In genomic region chr2:173173008-173173407, GRCm38 (mm10) we compare ENCODE assay signal across 7 mouse cellular contexts. TPM values are rescaled to one million over a fixed set of nuclear protein-coding genes. Genes with fewer than 3 reads are reported as not detected.
DNase-seq lines count a peak whose midpoint lies in the region; ATAC-seq lines count a peak whose summit lies in the region.

No protein-coding gene starts in this region.

- H3K4me2 ChIP-seq in neural tube, embryonic 11.5 days (ENCODE audit: low read depth) = peak overlapping the region; percentile 50
- H3K4me2 ChIP-seq in hindbrain, embryonic 13.5 days = peak overlapping the region; percentile 57
- 0 out of 2 replicates have a peak overlapping the region, but pooled peaks have one; percentile 49 for H3K4me2 ChIP-seq in liver, embryonic 15.5 days
- peak overlapping the region; percentile 54 for H3K4me2 ChIP-seq in stomach, embryonic 15.5 days

- H3K27me3 ChIP-seq in neural tube, embryonic 11.5 days (ENCODE audit: control insufficient read depth, insufficient read depth, low read length) = no peaks in the 10 kb centered on the region
- peaks cover 47% of the 10 kb centered on the region for H3K27me3 ChIP-seq in forebrain, embryonic 10.5 days (ENCODE audit: poor library complexity, severe bottlenecking)
- H3K27me3 ChIP-seq in hindbrain, embryonic 13.5 days = no peaks in the 10 kb centered on the region
- peaks cover 38% of the 10 kb centered on the region for H3K27me3 ChIP-seq in liver, embryonic 15.5 days
- 0 out of 2 replicates have a peak, but pooled peaks cover 3% of the 10 kb centered on the region for H3K27me3 ChIP-seq in stomach, embryonic 15.5 days (replicated peaks)

- no peaks in the 10 kb centered on the region for H3K36me3 ChIP-seq in neural tube, embryonic 11.5 days (ENCODE audit: control insufficient read depth, insufficient read depth, low read length)
- H3K36me3 ChIP-seq in forebrain, embryonic 10.5 days (replicated peaks) = no peaks in the 10 kb centered on the region
- no peaks in the 10 kb centered on the region for H3K36me3 ChIP-seq in hindbrain, embryonic 13.5 days
- H3K36me3 ChIP-seq in liver, embryonic 15.5 days (replicated peaks) = no peaks in the 10 kb centered on the region
- H3K36me3 ChIP-seq in stomach, embryonic 15.5 days = no peaks in the 10 kb centered on the region

- no peak overlapping the region for H3K9ac ChIP-seq in neural tube, embryonic 11.5 days (ENCODE audit: low read length)
- no peak overlapping the region for H3K9ac ChIP-seq in hindbrain, embryonic 13.5 days
- H3K9ac ChIP-seq in liver, embryonic 15.5 days = no peak overlapping the region
- no peak overlapping the region for H3K9ac ChIP-seq in stomach, embryonic 15.5 days

- 25% methylated on average over 2 of the region's 2 CpGs for WGBS in neural tube, embryonic 11.5 days
- 21% methylated on average over 2 of the region's 2 CpGs for WGBS in forebrain, embryonic 10.5 days
- WGBS in hindbrain, embryonic 13.5 days = 5% methylated on average over 2 of the region's 2 CpGs
- 17% methylated on average over 2 of the region's 2 CpGs for WGBS in liver, embryonic 15.5 days (ENCODE audit: insufficient replicate concordance)
- 35% methylated on average over 2 of the region's 2 CpGs for WGBS in stomach, embryonic 15.5 days

- peak overlapping the region; percentile 92 for H3K27ac ChIP-seq in neural tube, embryonic 11.5 days (ENCODE audit: low read depth, low read length)
- H3K27ac ChIP-seq in forebrain, embryonic 10.5 days = peak overlapping the region; percentile 89
- H3K27ac ChIP-seq in hindbrain, embryonic 13.5 days = peak overlapping the region; percentile 93
- no peak overlapping the region; the same call in 1 of the 2 replicates for H3K27ac ChIP-seq in liver, embryonic 15.5 days (replicated peaks)
- peak overlapping the region; percentile 96 for H3K27ac ChIP-seq in stomach, embryonic 15.5 days

- DNase-seq in neural tube, embryonic 11.5 days (ENCODE audit: low spot score) = peak; percentile 80
- DNase-seq in neural tube, embryonic 10.5 days (ENCODE audit: extremely low spot score, low spot score) = no peak
- DNase-seq in forebrain, embryonic 10.5 days (ENCODE audit: extremely low spot score, low spot score) = peak; percentile 56
- DNase-seq in yolk sac, embryonic 10.5 days (ENCODE audit: low spot score) = no peak

- ATAC-seq in neural tube, embryonic 11.5 days (ENCODE audit: insufficient read depth, low FRiP score, low TSS enrichment) = peak; percentile 71
- peak; percentile 46 for ATAC-seq in hindbrain, embryonic 13.5 days (ENCODE audit: low FRiP score)
- no peak for ATAC-seq in liver, embryonic 15.5 days (ENCODE audit: insufficient read depth)
- no peak for ATAC-seq in stomach, embryonic 15.5 days (ENCODE audit: insufficient read depth, low FRiP score, low read depth)

- H3K9me3 ChIP-seq in neural tube, embryonic 11.5 days (ENCODE audit: control insufficient read depth, low read length) = no peaks in the 10 kb centered on the region
- H3K9me3 ChIP-seq in forebrain, embryonic 10.5 days = peaks cover 7% of the 10 kb centered on the region; the same call in 1 of the 2 replicates
- H3K9me3 ChIP-seq in hindbrain, embryonic 13.5 days = no peaks in the 10 kb centered on the region
- H3K9me3 ChIP-seq in liver, embryonic 15.5 days (replicated peaks) = no peaks in the 10 kb centered on the region
- H3K9me3 ChIP-seq in stomach, embryonic 15.5 days = no peaks in the 10 kb centered on the region

- peaks cover 40% of the 10 kb centered on the region for H3K4me1 ChIP-seq in neural tube, embryonic 11.5 days (ENCODE audit: control insufficient read depth, insufficient read depth, low read length)
- H3K4me1 ChIP-seq in forebrain, embryonic 10.5 days = peaks cover 39% of the 10 kb centered on the region
- H3K4me1 ChIP-seq in hindbrain, embryonic 13.5 days (replicated peaks) = peaks cover 65% of the 10 kb centered on the region
- H3K4me1 ChIP-seq in liver, embryonic 15.5 days (replicated peaks) = peaks cover 38% of the 10 kb centered on the region
- H3K4me1 ChIP-seq in stomach, embryonic 15.5 days = peaks cover 36% of the 10 kb centered on the region

- no peak overlapping the region for H3K4me3 ChIP-seq in neural tube, embryonic 11.5 days (ENCODE audit: low read depth, low read length)
- H3K4me3 ChIP-seq in forebrain, embryonic 10.5 days = peak overlapping the region; percentile 48
- no peak overlapping the region for H3K4me3 ChIP-seq in hindbrain, embryonic 13.5 days
- H3K4me3 ChIP-seq in liver, embryonic 15.5 days (replicated peaks) = no peak overlapping the region
- no peak overlapping the region for H3K4me3 ChIP-seq in stomach, embryonic 15.5 days (replicated peaks)

RNA-seq across cellular contexts. Expression of gene Pck1, which starts 20.2 kb away (rescaled TPM):
- not detected in 2 replicates for polyA plus RNA-seq in neural tube, embryonic 11.5 days (2014; fragmentation: Nextera tagmentation; extraction: Ambion mirVana)
- polyA plus RNA-seq in forebrain, embryonic 10.5 days (2016; fragmentation: Nextera tagmentation; extraction: Ambion mirVana) = not detected in 2 replicates
- not detected in 2 replicates for polyA plus RNA-seq in hindbrain, embryonic 13.5 days (2015; fragmentation: Nextera tagmentation; extraction: Ambion mirVana)
- 0.54 and 0.66 TPM in 2 replicates for polyA plus RNA-seq in liver, embryonic 15.5 days (2015; fragmentation: Nextera tagmentation; extraction: Ambion mirVana)
- 1.2 and 1.5 TPM in 2 replicates for polyA plus RNA-seq in stomach, embryonic 15.5 days (2015; fragmentation: Nextera tagmentation; extraction: Ambion mirVana)

RNA-seq across cellular contexts. Expression of gene Zbp1, which starts 45.7 kb away (rescaled TPM):
- polyA plus RNA-seq in neural tube, embryonic 11.5 days (2014; fragmentation: Nextera tagmentation; extraction: Ambion mirVana) = not detected in 2 replicates
- not detected in 2 replicates for polyA plus RNA-seq in forebrain, embryonic 10.5 days (2016; fragmentation: Nextera tagmentation; extraction: Ambion mirVana)
- 0.16 and 0.29 TPM in 2 replicates for polyA plus RNA-seq in hindbrain, embryonic 13.5 days (2015; fragmentation: Nextera tagmentation; extraction: Ambion mirVana)
- polyA plus RNA-seq in liver, embryonic 15.5 days (2015; fragmentation: Nextera tagmentation; extraction: Ambion mirVana) = 0.84 and 0.86 TPM in 2 replicates
- polyA plus RNA-seq in stomach, embryonic 15.5 days (2015; fragmentation: Nextera tagmentation; extraction: Ambion mirVana) = 0.93 and 1.3 TPM in 2 replicates

RNA-seq across cellular contexts. Expression of gene Ctcfl, which starts 53.7 kb away (rescaled TPM):
- polyA plus RNA-seq in neural tube, embryonic 11.5 days (2014; fragmentation: Nextera tagmentation; extraction: Ambion mirVana) = 0.09 TPM in 1 of 2 replicates, not detected in the other
- 0.04 and 0.07 TPM in 2 replicates for polyA plus RNA-seq in forebrain, embryonic 10.5 days (2016; fragmentation: Nextera tagmentation; extraction: Ambion mirVana)
- polyA plus RNA-seq in hindbrain, embryonic 13.5 days (2015; fragmentation: Nextera tagmentation; extraction: Ambion mirVana) = 0.05 and 0.08 TPM in 2 replicates
- polyA plus RNA-seq in liver, embryonic 15.5 days (2015; fragmentation: Nextera tagmentation; extraction: Ambion mirVana) = 0.03 and 0.07 TPM in 2 replicates
- polyA plus RNA-seq in stomach, embryonic 15.5 days (2015; fragmentation: Nextera tagmentation; extraction: Ambion mirVana) = 0.30 and 0.41 TPM in 2 replicates

Comparison
In these comparisons a context has a peak if more than half of its experiments do, and no peak if none do; other contexts are left out.
1. DNase-seq: peak in neural tube, embryonic 11.5 days (single experiment) and forebrain, embryonic 10.5 days (single experiment); none in neural tube, embryonic 10.5 days (single experiment) and yolk sac, embryonic 10.5 days (single experiment).
2. ATAC-seq: peak in neural tube, embryonic 11.5 days (single experiment) and hindbrain, embryonic 13.5 days (single experiment); none in liver, embryonic 15.5 days (single experiment) and stomach, embryonic 15.5 days (single experiment).
3. Peak in every context shown above with its lines, with median percentiles within 50 percentile points of each other: H3K4me2 ChIP-seq.